Comparison of ENCODE assay signal across 23 mouse cellular contexts in genomic region chr2:29320780-29321179, GRCm38 (mm10). TPM values are rescaled to one million over a fixed set of nuclear protein-coding genes. Genes with fewer than 3 reads are reported as not detected.
DNase-seq lines count a peak whose midpoint lies in the region; ATAC-seq lines count a peak whose summit lies in the region.
"Had no signal": no experiment of that assay in that cellular context is flagged by ENCODE, and none has a peak within 500 bp of the region (broad histone marks: within the 10 kb centered on the region; RNA-seq: fewer than 3 reads in every experiment).

No protein-coding gene starts in this region.

- H3K27me3 ChIP-seq in midbrain, embryonic 14.5 days (ENCODE audit: control insufficient read depth, insufficient read depth, low read length) = no peaks in the 10 kb centered on the region
- H3K27me3 ChIP-seq in midbrain, embryonic 13.5 days = no peaks in the 10 kb centered on the region
- H3K27me3 ChIP-seq: embryonic facial prominence, embryonic 13.5 days; kidney, embryonic 15.5 days; liver, embryonic 12.5 days; neural tube, embryonic 13.5 days had no signal

- no peaks in the 10 kb centered on the region for H3K36me3 ChIP-seq in midbrain, embryonic 14.5 days (ENCODE audit: control insufficient read depth, insufficient read depth, low read length)
- H3K36me3 ChIP-seq in midbrain, embryonic 13.5 days = no peaks in the 10 kb centered on the region
- H3K36me3 ChIP-seq: embryonic facial prominence, embryonic 13.5 days; kidney, embryonic 15.5 days; liver, embryonic 12.5 days; neural tube, embryonic 13.5 days had no signal

- no peak overlapping the region for H3K4me2 ChIP-seq in midbrain, embryonic 14.5 days (ENCODE audit: low read length)
- H3K4me2 ChIP-seq in midbrain, embryonic 13.5 days (replicated peaks) = no peak overlapping the region
- H3K4me2 ChIP-seq: embryonic facial prominence, embryonic 13.5 days; heart, embryonic 11.5 days; hindbrain, embryonic 14.5 days; kidney, embryonic 15.5 days; liver, embryonic 12.5 days; midbrain, embryonic 11.5 days; neural tube, embryonic 13.5 days had no signal

- no peak overlapping the region for H3K27ac ChIP-seq in midbrain, embryonic 14.5 days (replicated peaks; ENCODE audit: low read depth, low read length)
- no peak overlapping the region for H3K27ac ChIP-seq in midbrain, embryonic 13.5 days
- H3K27ac ChIP-seq: embryonic facial prominence, embryonic 13.5 days; hindbrain, embryonic 14.5 days; kidney, embryonic 15.5 days; liver, embryonic 12.5 days; neural tube, embryonic 13.5 days had no signal

- intact Hi-C loops in heart, postnatal 10 days (cut with DNase I) = no loop called here

- no peaks in the 10 kb centered on the region for H3K9me3 ChIP-seq in midbrain, embryonic 14.5 days (ENCODE audit: control insufficient read depth, low read length)
- no peaks in the 10 kb centered on the region for H3K9me3 ChIP-seq in midbrain, embryonic 13.5 days
- H3K9me3 ChIP-seq: embryonic facial prominence, embryonic 13.5 days; kidney, embryonic 15.5 days; liver, embryonic 12.5 days; neural tube, embryonic 13.5 days had no signal

- H3K4me1 ChIP-seq in midbrain, embryonic 14.5 days (ENCODE audit: control insufficient read depth, insufficient read depth, low read length) = 0 out of 2 replicates have a peak, but pooled peaks cover 2% of the 10 kb centered on the region
- H3K4me1 ChIP-seq in midbrain, embryonic 13.5 days (replicated peaks) = peaks cover 3% of the 10 kb centered on the region; the same call in 1 of the 2 replicates
- H3K4me1 ChIP-seq: embryonic facial prominence, embryonic 13.5 days; kidney, embryonic 15.5 days; liver, embryonic 12.5 days had no signal

- WGBS in midbrain, embryonic 14.5 days = 74% methylated on average over 6 of the region's 6 CpGs
- WGBS in midbrain, embryonic 13.5 days = 73% methylated on average over 6 of the region's 6 CpGs

- H3K4me3 ChIP-seq in midbrain, embryonic 14.5 days (replicated peaks; ENCODE audit: low read depth, low read length) = no peak overlapping the region
- no peak overlapping the region for H3K4me3 ChIP-seq in midbrain, embryonic 13.5 days (replicated peaks)
- H3K4me3 ChIP-seq: embryonic facial prominence, embryonic 13.5 days; kidney, embryonic 15.5 days; liver, embryonic 12.5 days; neural tube, embryonic 13.5 days had no signal

- H3K9ac ChIP-seq in midbrain, embryonic 14.5 days (replicated peaks; ENCODE audit: low read length) = no peak overlapping the region
- no peak overlapping the region for H3K9ac ChIP-seq in midbrain, embryonic 13.5 days (replicated peaks)
- H3K9ac ChIP-seq: embryonic facial prominence, embryonic 13.5 days; hindbrain, embryonic 14.5 days; kidney, embryonic 15.5 days; liver, embryonic 12.5 days; liver, postnatal 0 days; neural tube, embryonic 13.5 days had no signal

- peak; percentile 8 to 12 for DNase-seq in cerebellum, postnatal 10 days
- DNase-seq in cerebellum, postnatal 25 days = no peak
- DNase-seq in heart, adult 11 months = peak; percentile 3
- no peak for DNase-seq in heart, postnatal 10 days
- DNase-seq in midbrain, embryonic 14.5 days = peak; percentile 1
- DNase-seq in adrenal gland, postnatal 36 days = no peak
- DNase-seq: adrenal gland, adult 8-10 months; cerebellum, adult 9-10 months; gastrocnemius, postnatal 25 days; heart, adult 18-20 months; kidney, adult 18-20 months; kidney, postnatal 25 days; liver, postnatal 0 days; lung, postnatal 36 days; thymus, postnatal 14 days had no signal

- ATAC-seq in midbrain, embryonic 14.5 days (ENCODE audit: low FRiP score, low TSS enrichment) = no peak
- ATAC-seq in midbrain, embryonic 13.5 days = no peak
- ATAC-seq: liver, embryonic 12.5 days; liver, postnatal 0 days had no signal

RNA-seq across cellular contexts. Expression of gene Med27, which starts 25.8 kb away (rescaled TPM):
- total RNA-seq in heart, postnatal 10 days (2021) = 10 to 100 TPM; 18.9 to 23.3 TPM
- 81.0 and 96.4 TPM in 2 replicates for polyA plus RNA-seq in midbrain, embryonic 14.5 days (2014; fragmentation: Nextera tagmentation; extraction: Ambion mirVana)
- 89.3 and 90.9 TPM in 2 replicates for polyA plus RNA-seq in midbrain, embryonic 13.5 days (2015; fragmentation: Nextera tagmentation; extraction: Ambion mirVana)
- total RNA-seq in adrenal gland, postnatal 36 days (2021) = 10 to 100 TPM; 26.8 to 27.2 TPM

Comparison
In these comparisons a context has a peak if more than half of its experiments do, and no peak if none do; other contexts are left out.
1. DNase-seq: peak in cerebellum, postnatal 10 days (2 of 2), heart, adult 11 months (single experiment) and midbrain, embryonic 14.5 days (single experiment); none in cerebellum, postnatal 25 days (0 of 2), heart, postnatal 10 days (0 of 2) and adrenal gland, postnatal 36 days (0 of 2).